Mouse (Mus musculus): ENCODE data around the gene Spcs2. TPM values are rescaled to one million over a fixed set of nuclear protein-coding genes. Genes with fewer than 3 reads are reported as not detected.
A peak's percentile ranks its signal among the peaks of the same experiment; 100 is the strongest.

Gene Spcs2
- polyA plus RNA-seq (2014; fragmentation: Nextera tagmentation; extraction: Ambion mirVana) = 245 and 262 TPM in 2 replicates

DNA sequence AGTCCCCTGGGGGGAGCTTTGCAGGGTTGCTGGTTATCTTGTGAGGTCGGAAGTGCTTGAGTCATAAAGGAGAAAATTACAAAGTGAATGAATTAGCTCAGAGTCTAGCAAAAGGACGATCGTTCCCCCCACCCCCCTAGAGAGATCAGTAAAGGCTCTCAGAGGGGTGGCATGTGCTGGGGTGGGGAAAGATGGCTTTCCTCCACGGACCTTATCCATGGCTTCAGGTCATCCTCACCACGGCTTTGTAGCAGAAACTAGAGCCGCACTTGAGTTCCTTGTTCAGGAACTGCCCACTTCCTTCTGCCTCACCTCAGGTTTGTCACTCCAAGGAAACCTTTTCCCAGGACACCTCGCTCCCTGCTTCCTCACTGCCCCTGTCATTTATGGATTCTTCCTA, at the start of gene Spcs2:
Gene Spcs2, minus strand, starts transcription at position 101 of the 400 bp plus-strand sequence.
- H3K4me1 ChIP-seq (ENCODE audit: control insufficient read depth, insufficient read depth, low read length) = no peaks in the 10 kb centered on the region
- H3K36me3 ChIP-seq (ENCODE audit: control insufficient read depth, insufficient read depth, low read length) = no peaks in the 10 kb centered on the region
- ATAC-seq (ENCODE audit: low read depth) = no peak
- no peak within 1 kb of the TSS for H3K4me3 ChIP-seq (ENCODE audit: low read depth, low read length)
- H3K27me3 ChIP-seq (ENCODE audit: control insufficient read depth, insufficient read depth, low read length) = no peaks in the 10 kb centered on the region
- H3K9me3 ChIP-seq (ENCODE audit: control insufficient read depth, low read length) = no peaks in the 10 kb centered on the region
- 36% methylated on average over 7 of the region's 7 CpGs for WGBS
- H3K9ac ChIP-seq (replicated peaks; ENCODE audit: low read depth, low read length) = no peak within 1 kb of the TSS
- no peak within 1 kb of the TSS for H3K27ac ChIP-seq (ENCODE audit: low read depth, low read length)
- H3K4me2 ChIP-seq (ENCODE audit: low read depth, low read length) = no peak within 1 kb of the TSS

- H3K27me3 ChIP-seq (ENCODE audit: control insufficient read depth, insufficient read depth, low read length) = no peaks in the 10 kb centered on the region
- H3K9me3 ChIP-seq (ENCODE audit: control insufficient read depth, low read length) = no peaks in the 10 kb centered on the region
- no peaks in the 10 kb centered on the region for H3K36me3 ChIP-seq (ENCODE audit: control insufficient read depth, insufficient read depth, low read length)
- H3K27ac ChIP-seq (ENCODE audit: low read depth, low read length) = no peak overlapping the region
- 77% methylated on average over 5 of the region's 5 CpGs for WGBS
- no peaks in the 10 kb centered on the region; the same call in 1 of the 2 replicates for H3K4me1 ChIP-seq (ENCODE audit: control insufficient read depth, insufficient read depth, low read length)
- ATAC-seq (ENCODE audit: low read depth) = no peak
- H3K4me3 ChIP-seq (ENCODE audit: low read depth, low read length) = no peak overlapping the region
- H3K4me2 ChIP-seq (ENCODE audit: low read depth, low read length) = no peak overlapping the region
- H3K9ac ChIP-seq (replicated peaks; ENCODE audit: low read depth, low read length) = no peak overlapping the region
These were observed 47.8 kb upstream of the Spcs2 start for GRCm38 (mm10) chr7:99911038-99911437.

- Histone ChIP-seq H3K27me3 (ENCODE audit: control insufficient read depth, insufficient read depth, low read length) (no peaks in the 10 kb centered on the region), H3K4me1 (ENCODE audit: control insufficient read depth, insufficient read depth, low read length) (no peaks in the 10 kb centered on the region), H3K9me3 (ENCODE audit: control insufficient read depth, low read length) (no peaks in the 10 kb centered on the region), H3K4me2 (ENCODE audit: low read depth, low read length) (no peak overlapping the region), H3K9ac (replicated peaks; ENCODE audit: low read depth, low read length) (no peak overlapping the region), H3K36me3 (ENCODE audit: control insufficient read depth, insufficient read depth, low read length) (no peaks in the 10 kb centered on the region), H3K4me3 (ENCODE audit: low read depth, low read length) (no peak overlapping the region), H3K27ac (ENCODE audit: low read depth, low read length) (no peak overlapping the region)
- ATAC-seq (ENCODE audit: low read depth) = no peak
- 81% methylated on average over 3 of the region's 3 CpGs for WGBS
These were observed 44.2 kb upstream of the Spcs2 start for GRCm38 (mm10) chr7:99907463-99907862.

GRCm38 (mm10) chr7:99906346-99906745, 43.1 kb upstream of the Spcs2 start:
- Histone ChIP-seq H3K4me2 (ENCODE audit: low read depth, low read length) (no peak overlapping the region), H3K9me3 (ENCODE audit: control insufficient read depth, low read length) (no peaks in the 10 kb centered on the region), H3K9ac (replicated peaks; ENCODE audit: low read depth, low read length) (no peak overlapping the region), H3K27me3 (ENCODE audit: control insufficient read depth, insufficient read depth, low read length) (no peaks in the 10 kb centered on the region), H3K36me3 (ENCODE audit: control insufficient read depth, insufficient read depth, low read length) (no peaks in the 10 kb centered on the region), H3K27ac (ENCODE audit: low read depth, low read length) (no peak overlapping the region), H3K4me1 (ENCODE audit: control insufficient read depth, insufficient read depth, low read length) (no peaks in the 10 kb centered on the region), H3K4me3 (ENCODE audit: low read depth, low read length) (no peak overlapping the region)
- 89% methylated on average over 3 of the region's 3 CpGs for WGBS
- no peak for ATAC-seq (ENCODE audit: low read depth)

GRCm38 (mm10) chr7:99904421-99905005, 41.3 kb upstream of the Spcs2 start:
- no peaks in the 10 kb centered on the region for H3K36me3 ChIP-seq (ENCODE audit: control insufficient read depth, insufficient read depth, low read length)
- H3K27me3 ChIP-seq (ENCODE audit: control insufficient read depth, insufficient read depth, low read length) = no peaks in the 10 kb centered on the region
- H3K4me1 ChIP-seq (ENCODE audit: control insufficient read depth, insufficient read depth, low read length) = no peaks in the 10 kb centered on the region
- no peak overlapping the region for H3K27ac ChIP-seq (ENCODE audit: low read depth, low read length)
- no peaks in the 10 kb centered on the region for H3K9me3 ChIP-seq (ENCODE audit: control insufficient read depth, low read length)
- ATAC-seq (ENCODE audit: low read depth) = no peak
- H3K9ac ChIP-seq (replicated peaks; ENCODE audit: low read depth, low read length) = no peak overlapping the region
- no peak overlapping the region for H3K4me3 ChIP-seq (ENCODE audit: low read depth, low read length)
- no peak overlapping the region for H3K4me2 ChIP-seq (ENCODE audit: low read depth, low read length)
- 68% methylated on average over 3 of the region's 3 CpGs for WGBS

GRCm38 (mm10) chr7:99902918-99903665, 39.8 kb upstream of the Spcs2 start:
- WGBS = 83% methylated on average over 11 of the region's 11 CpGs
- Histone ChIP-seq H3K27ac (ENCODE audit: low read depth, low read length) (no peak overlapping the region), H3K4me2 (ENCODE audit: low read depth, low read length) (no peak overlapping the region), H3K36me3 (ENCODE audit: control insufficient read depth, insufficient read depth, low read length) (no peaks in the 10 kb centered on the region), H3K4me1 (ENCODE audit: control insufficient read depth, insufficient read depth, low read length) (no peaks in the 10 kb centered on the region), H3K9me3 (ENCODE audit: control insufficient read depth, low read length) (no peaks in the 10 kb centered on the region), H3K9ac (replicated peaks; ENCODE audit: low read depth, low read length) (no peak overlapping the region), H3K27me3 (ENCODE audit: control insufficient read depth, insufficient read depth, low read length) (no peaks in the 10 kb centered on the region), H3K4me3 (ENCODE audit: low read depth, low read length) (no peak overlapping the region)
- ATAC-seq (ENCODE audit: low read depth) = no peak

GRCm38 (mm10) chr7:99902208-99902607, 38.9 kb upstream of the Spcs2 start:
- Histone ChIP-seq H3K4me2 (ENCODE audit: low read depth, low read length) (no peak overlapping the region), H3K4me3 (ENCODE audit: low read depth, low read length) (no peak overlapping the region), H3K27me3 (ENCODE audit: control insufficient read depth, insufficient read depth, low read length) (no peaks in the 10 kb centered on the region), H3K27ac (ENCODE audit: low read depth, low read length) (no peak overlapping the region), H3K36me3 (ENCODE audit: control insufficient read depth, insufficient read depth, low read length) (no peaks in the 10 kb centered on the region), H3K4me1 (ENCODE audit: control insufficient read depth, insufficient read depth, low read length) (no peaks in the 10 kb centered on the region), H3K9ac (replicated peaks; ENCODE audit: low read depth, low read length) (no peak overlapping the region), H3K9me3 (ENCODE audit: control insufficient read depth, low read length) (no peaks in the 10 kb centered on the region)
- no peak for ATAC-seq (ENCODE audit: low read depth)
- WGBS = 76% methylated on average over 4 of the region's 4 CpGs

DNA sequence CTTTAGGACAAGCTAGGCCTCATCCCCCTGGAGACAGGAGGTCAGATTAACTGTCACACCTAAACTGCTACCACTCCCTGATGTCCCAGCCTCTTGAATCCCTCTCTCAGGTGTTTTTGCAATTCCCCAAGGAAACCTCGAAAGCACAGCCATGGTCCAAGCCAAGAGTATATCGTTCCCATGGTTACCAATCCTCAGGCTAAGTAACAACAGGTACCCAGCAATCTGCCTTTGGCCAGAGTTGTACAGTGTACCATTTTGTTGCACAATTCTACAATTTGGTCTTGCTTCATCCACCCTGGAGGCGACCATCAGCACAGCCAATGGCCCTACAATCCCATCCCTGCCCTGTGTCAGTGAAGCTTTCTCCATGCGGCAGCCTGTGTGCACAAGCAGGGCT, 33.6 kb upstream of the Spcs2 start:
- no peak for ATAC-seq (ENCODE audit: low read depth)
- WGBS = 91% methylated on average over 4 of the region's 4 CpGs
- H3K4me3 ChIP-seq (ENCODE audit: low read depth, low read length) = no peak overlapping the region
- H3K27me3 ChIP-seq (ENCODE audit: control insufficient read depth, insufficient read depth, low read length) = no peaks in the 10 kb centered on the region
- no peaks in the 10 kb centered on the region for H3K9me3 ChIP-seq (ENCODE audit: control insufficient read depth, low read length)
- H3K4me2 ChIP-seq (ENCODE audit: low read depth, low read length) = no peak overlapping the region
- H3K27ac ChIP-seq (ENCODE audit: low read depth, low read length) = no peak overlapping the region
- 0 out of 2 replicates have a peak, but pooled peaks cover 3% of the 10 kb centered on the region for H3K4me1 ChIP-seq (ENCODE audit: control insufficient read depth, insufficient read depth, low read length)
- no peaks in the 10 kb centered on the region for H3K36me3 ChIP-seq (ENCODE audit: control insufficient read depth, insufficient read depth, low read length)
- no peak overlapping the region for H3K9ac ChIP-seq (replicated peaks; ENCODE audit: low read depth, low read length)

DNA sequence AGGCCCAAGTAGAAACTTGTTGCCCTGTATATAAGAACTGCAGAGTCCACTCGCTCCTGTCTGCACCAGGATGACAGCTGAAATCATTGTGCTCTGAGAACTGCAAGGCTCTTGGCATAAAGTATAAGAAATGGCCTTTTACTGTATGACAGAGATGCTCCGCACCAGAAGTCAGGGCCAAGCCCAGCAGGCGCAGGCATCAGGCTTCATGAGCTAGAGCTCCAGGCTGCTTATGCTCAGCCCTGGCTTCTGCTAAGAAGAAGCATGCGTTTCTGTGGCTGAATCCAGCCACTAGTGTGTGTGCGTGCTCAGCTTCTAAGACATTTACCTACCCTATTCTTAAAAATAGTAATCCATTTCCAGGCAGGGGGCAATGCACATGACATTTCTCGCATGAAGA, 31.2 kb upstream of the Spcs2 start:
- WGBS = 72% methylated on average over 6 of the region's 6 CpGs
- peak overlapping the region; percentile 44; the same call in 1 of the 2 replicates for H3K27ac ChIP-seq (ENCODE audit: low read depth, low read length)
- no peak overlapping the region for H3K4me2 ChIP-seq (ENCODE audit: low read depth, low read length)
- no peaks in the 10 kb centered on the region for H3K9me3 ChIP-seq (ENCODE audit: control insufficient read depth, low read length)
- no peaks in the 10 kb centered on the region for H3K27me3 ChIP-seq (ENCODE audit: control insufficient read depth, insufficient read depth, low read length)
- H3K4me3 ChIP-seq (ENCODE audit: low read depth, low read length) = no peak overlapping the region
- H3K9ac ChIP-seq (replicated peaks; ENCODE audit: low read depth, low read length) = no peak overlapping the region
- 0 out of 2 replicates have a peak, but pooled peaks cover 3% of the 10 kb centered on the region for H3K4me1 ChIP-seq (ENCODE audit: control insufficient read depth, insufficient read depth, low read length)
- no peaks in the 10 kb centered on the region for H3K36me3 ChIP-seq (ENCODE audit: control insufficient read depth, insufficient read depth, low read length)
- ATAC-seq (ENCODE audit: low read depth) = no peak
